Mouse (Mus musculus) megakaryocyte, embryonic 14.5 days (primary cell): ENCODE measurements at regions not wholly inside any gene's neighbourhood (a gene's known extent, or its start where the extent isn't known, plus 50 kb on each side); places are given as distances from the start of the nearest gene placed in this dataset.

Experiments used
- FLI1 ChIP-seq: IDR thresholded peaks from 2 replicates; pipeline ENCODE4 v1.6.1; 2012; ENCODE audit warnings: low read length, inconsistent platforms, mixed read lengths
- GATA1 ChIP-seq: IDR thresholded peaks from 3 replicates; pipeline ENCODE4 v1.6.1; 2012; ENCODE audit warnings: mixed read lengths, low read length, inconsistent platforms, borderline replicate concordance

DNA sequence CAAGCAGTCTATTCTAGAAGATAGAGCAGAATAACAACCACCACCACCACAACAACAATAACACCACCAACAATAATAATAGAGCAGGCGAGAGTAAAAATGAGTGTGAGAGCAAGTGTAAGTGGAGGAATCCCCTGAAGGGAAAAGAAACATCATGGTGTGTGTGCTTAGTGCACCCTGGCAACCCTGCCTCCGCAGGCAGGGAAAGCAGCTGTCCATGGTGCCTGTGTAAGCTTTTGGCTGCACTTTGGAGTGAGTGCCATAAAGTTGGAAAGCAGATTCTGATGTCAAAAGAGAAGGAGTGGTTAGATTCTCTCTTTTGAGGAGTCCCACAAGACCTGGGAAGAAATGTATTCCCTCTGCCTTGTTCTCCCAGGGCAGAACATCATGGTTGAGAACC, 200.8 kb downstream of the Gm21750 start:
- no peak for TF ChIP-seq GATA1
- no peak for TF ChIP-seq FLI1
